Mouse (Mus musculus) megakaryocyte, embryonic 14.5 days (primary cell): Measurements from ENCODE around the gene Osgep.

Source experiments
- FLI1 ChIP-seq: IDR thresholded peaks from 2 replicates; pipeline ENCODE4 v1.6.1; 2012; ENCODE audit warnings: low read length, inconsistent platforms, mixed read lengths
- GATA1 ChIP-seq: IDR thresholded peaks from 3 replicates; pipeline ENCODE4 v1.6.1; 2012; ENCODE audit warnings: mixed read lengths, low read length, inconsistent platforms, borderline replicate concordance

- TF ChIP-seq GATA1 (no peak), FLI1 (no peak)
Measured at GRCm38 (mm10) chr14:50875175-50875574, 49.5 kb downstream of the Osgep start.
